Mouse (Mus musculus): Measurements from ENCODE around the gene Ergic1.
A peak's percentile ranks its signal among the peaks of the same experiment; 100 is the strongest.

The Ergic1 gene

GRCm38 (mm10) chr17:26699819-26700616 is 138.7 kb downstream of the Ergic1 start:
- DNase-seq (ENCODE audit: low read depth, low spot score): no peak

- DNase-seq (ENCODE audit: low read depth, low spot score): peak; percentile 34
Observed at GRCm38 (mm10) chr17:26701565-26701964, 140.3 kb downstream of the Ergic1 start.

- no peak for DNase-seq (ENCODE audit: low read depth, low spot score)
Observed at GRCm38 (mm10) chr17:26702621-26703020, 141.3 kb downstream of the Ergic1 start.

- DNase-seq (ENCODE audit: low read depth, low spot score): no peak
Observed at GRCm38 (mm10) chr17:26703671-26704070, 142.4 kb downstream of the Ergic1 start.

- DNase-seq (ENCODE audit: low read depth, low spot score): peak; percentile 19
Observed at GRCm38 (mm10) chr17:26705463-26706359, 144.4 kb downstream of the Ergic1 start.
